Mouse (Mus musculus) forebrain, postnatal 0 days (tissue): ENCODE results near the gene Madd. TPM values are rescaled to one million over a fixed set of nuclear protein-coding genes. Genes with fewer than 3 reads are reported as not detected.

ENCODE experiments used
- ATAC-seq: fragments of 200-750 bp; cut with Nextera tagmentation; 2 replicates; pipeline ENCODE4 v1.8.0; 2017; ENCODE audit warnings: mild to moderate bottlenecking, moderate library complexity
- DNase-seq: peaks from one replicate; pipeline ENCODE4 v3.0.0-alpha.2; 2015
- H3K27ac ChIP-seq: fragments of 300-500 bp; sonication (generic); 2 replicates; pipeline ENCODE4 v1.5.1; 2014; ENCODE audit warnings: low read depth, mild to moderate bottlenecking, antibody characterized with exemption, low read length, moderate library complexity, mixed read lengths
- H3K27me3 ChIP-seq: fragments of 300-500 bp; sonication (generic); 2 replicates; pipeline ENCODE4 v1.6.1; 2014; ENCODE audit warnings: mild to moderate bottlenecking, low read length, mixed read lengths; ENCODE audit not compliant: insufficient read depth
- H3K36me3 ChIP-seq: fragments of 300-500 bp; sonication (generic); 2 replicates; pipeline ENCODE4 v1.6.1; 2014; ENCODE audit warnings: mild to moderate bottlenecking, moderate library complexity; ENCODE audit not compliant: insufficient read depth
- H3K4me1 ChIP-seq: fragments of 300-500 bp; sonication (generic); 2 replicates; pipeline ENCODE4 v1.6.1; 2014; ENCODE audit warnings: antibody characterized with exemption; ENCODE audit not compliant: insufficient read depth
- H3K4me2 ChIP-seq: fragments of 300-500 bp; sonication (generic); 2 replicates; pipeline ENCODE4 v1.6.1; 2014; ENCODE audit warnings: low read depth, mild to moderate bottlenecking, moderate library complexity
- H3K4me3 ChIP-seq: fragments of 300-500 bp; sonication (generic); 2 replicates; pipeline ENCODE4 v1.5.1; 2014; ENCODE audit warnings: low read depth, low read length, mixed read lengths
- H3K9ac ChIP-seq: fragments of 300-500 bp; sonication (generic); 2 replicates; pipeline ENCODE4 v1.6.1; 2014; ENCODE audit warnings: mild to moderate bottlenecking
- H3K9me3 ChIP-seq: fragments of 300-500 bp; sonication (generic); 2 replicates; pipeline ENCODE4 v1.6.1; 2016; ENCODE audit warnings: low read length
- CTCF ChIP-seq: sonication (generic); IDR thresholded peaks from 2 replicates; pipeline ENCODE4 v1.5.1; 2016; ENCODE audit warnings: antibody characterized with exemption, control low read depth, low read depth
- WGBS: fragments of 180-500 bp; shearing (Covaris S2); extraction: QIAGEN DNeasy Blood & Tissue Kit; methylation state at CpG from one replicate; pipeline ENCODE4 v1.1.7; 2014; 5-methylcytosine and 5-hydroxymethylcytosine counted together
- polyA plus RNA-seq: library from polyadenylated mRNA; unstranded; fragments of >200 nt; fragmentation: Nextera tagmentation; extraction: Ambion mirVana; gene quantifications from 2 replicates; pipeline ENCODE4 v1.2.1, GENCODE M21; 2015
- total RNA-seq: library from RNA; depleted of rRNA; stranded (reverse); fragments of >200 nt; gene quantifications from 2 replicates; pipeline ENCODE4 v1.2.3, GENCODE M21; 2014

Madd gene
- total and polyA plus RNA-seq, 2 experiments from 2014 or later: 28.5 to 50.0 TPM

- H3K4me3 ChIP-seq: no peak overlapping the region
- H3K27me3 ChIP-seq: no peaks in the 10 kb centered on the region
- H3K9ac ChIP-seq: no peak overlapping the region
- no peaks in the 10 kb centered on the region for H3K9me3 ChIP-seq
- H3K4me1 ChIP-seq: peaks cover 7% of the 10 kb centered on the region
- H3K36me3 ChIP-seq: peaks cover 63% of the 10 kb centered on the region
- ATAC-seq: no peak
- H3K27ac ChIP-seq: no peak overlapping the region
- 77% methylated on average over 6 of the region's 6 CpGs for WGBS
- DNase-seq: no peak
- no peak overlapping the region for H3K4me2 ChIP-seq
- no peak for TF ChIP-seq CTCF
These were observed 7.4 kb downstream of the Madd start for GRCm38 (mm10) chr2:91176234-91176633.

- Histone ChIP-seq H3K4me1 (no peaks in the 10 kb centered on the region; the same call in 1 of the 2 replicates), H3K4me3 (no peak overlapping the region), H3K27ac (no peak overlapping the region), H3K27me3 (no peaks in the 10 kb centered on the region), H3K4me2 (no peak overlapping the region), H3K36me3 (peaks cover 68% of the 10 kb centered on the region), H3K9ac (no peak overlapping the region), H3K9me3 (no peaks in the 10 kb centered on the region)
- TF ChIP-seq CTCF: no peak
- ATAC-seq: no peak
- 84% methylated on average over 4 of the region's 4 CpGs for WGBS
- DNase-seq: no peak
These were observed 8.1 kb downstream of the Madd start for GRCm38 (mm10) chr2:91175490-91175889.

- Histone ChIP-seq H3K27ac (no peak overlapping the region), H3K4me3 (no peak overlapping the region), H3K4me1 (no peaks in the 10 kb centered on the region), H3K27me3 (no peaks in the 10 kb centered on the region), H3K4me2 (no peak overlapping the region), H3K9me3 (no peaks in the 10 kb centered on the region), H3K9ac (no peak overlapping the region), H3K36me3 (peaks cover 86% of the 10 kb centered on the region)
- 86% methylated on average over 25 of the region's 25 CpGs for WGBS
- TF ChIP-seq CTCF: no peak
- ATAC-seq (no peak), DNase-seq (no peak)
These were observed 13.9 kb downstream of the Madd start for GRCm38 (mm10) chr2:91169587-91170322.

GRCm38 (mm10) chr2:91167629-91168028, 16.0 kb downstream of the Madd start:
- Histone ChIP-seq H3K9me3 (no peaks in the 10 kb centered on the region), H3K36me3 (peaks cover 90% of the 10 kb centered on the region), H3K4me3 (no peak overlapping the region), H3K9ac (no peak overlapping the region), H3K4me2 (no peak overlapping the region), H3K27ac (no peak overlapping the region), H3K27me3 (no peaks in the 10 kb centered on the region), H3K4me1 (no peaks in the 10 kb centered on the region)
- DNase-seq: no peak
- TF ChIP-seq CTCF: no peak
- 76% methylated on average over 4 of the region's 4 CpGs for WGBS
- ATAC-seq: no peak

GRCm38 (mm10) chr2:91164991-91165390, 18.6 kb downstream of the Madd start:
- no peak for TF ChIP-seq CTCF
- H3K9me3 ChIP-seq: no peaks in the 10 kb centered on the region
- no peaks in the 10 kb centered on the region for H3K4me1 ChIP-seq
- H3K9ac ChIP-seq: no peak overlapping the region
- ATAC-seq: no peak
- no peak overlapping the region for H3K27ac ChIP-seq
- peaks cover 91% of the 10 kb centered on the region for H3K36me3 ChIP-seq
- no peak for DNase-seq
- no peak overlapping the region for H3K4me3 ChIP-seq
- 92% methylated on average over 6 of the region's 6 CpGs for WGBS
- H3K4me2 ChIP-seq: no peak overlapping the region
- H3K27me3 ChIP-seq: no peaks in the 10 kb centered on the region

- no peaks in the 10 kb centered on the region for H3K4me1 ChIP-seq
- no peak overlapping the region for H3K4me2 ChIP-seq
- ATAC-seq (no peak), DNase-seq (no peak)
- H3K4me3 ChIP-seq: no peak overlapping the region
- no peak for TF ChIP-seq CTCF
- WGBS: 96% methylated on average over 5 of the region's 5 CpGs
- H3K9ac ChIP-seq: no peak overlapping the region
- no peaks in the 10 kb centered on the region for H3K27me3 ChIP-seq
- H3K36me3 ChIP-seq: peaks cover 88% of the 10 kb centered on the region
- no peak overlapping the region for H3K27ac ChIP-seq
- H3K9me3 ChIP-seq: no peaks in the 10 kb centered on the region
These were observed 20.1 kb downstream of the Madd start for GRCm38 (mm10) chr2:91163532-91163931.

- TF ChIP-seq CTCF: no peak
- Histone ChIP-seq H3K4me1 (no peaks in the 10 kb centered on the region), H3K9ac (no peak overlapping the region), H3K4me3 (no peak overlapping the region), H3K4me2 (no peak overlapping the region), H3K27ac (no peak overlapping the region), H3K36me3 (peaks cover 87% of the 10 kb centered on the region), H3K9me3 (no peaks in the 10 kb centered on the region), H3K27me3 (no peaks in the 10 kb centered on the region)
- WGBS: 92% methylated on average over 4 of the region's 4 CpGs
- ATAC-seq (no peak), DNase-seq (no peak)
These were observed 20.7 kb downstream of the Madd start for GRCm38 (mm10) chr2:91162952-91163351.
